Mouse (Mus musculus): ENCODE results near the gene Pecr.

GRCm38 (mm10) chr1:72251806-72252205 lies 32.3 kb downstream of the Pecr start:
- no peak for TF ChIP-seq POLR2A (IDR thresholded peaks at IDR 0.05; ENCODE audit: control insufficient read depth, extremely low read depth, insufficient read depth, low read length, poor library complexity)
- no peak for TF ChIP-seq CTCF (IDR thresholded peaks at IDR 0.05; ENCODE audit: borderline replicate concordance, control insufficient read depth, extremely low read depth, insufficient read depth, low read length, poor library complexity)
